Mouse (Mus musculus) spleen, adult 2 months (tissue): ENCODE results near the gene Shisa3. TPM values are rescaled to one million over a fixed set of nuclear protein-coding genes. Genes with fewer than 3 reads are reported as not detected.

Experiments used
- DNase-seq, 2 experiments: peaks; one replicate each; pipeline versions ENCODE4 v3.0.0 to v3.0.0-alpha.2; 2012 to 2021; ENCODE audit warnings: low spot score in 2 of 2, low read depth in 1 of 2
- H3K27ac ChIP-seq: fragments of 200-500 bp; 2 replicates; pipeline ENCODE4 v1.5.1; 2012; ENCODE audit warnings: low read length, inconsistent platforms; ENCODE audit not compliant: insufficient read depth
- H3K27me3 ChIP-seq: fragments of 200-500 bp; 2 replicates; pipeline ENCODE4 v1.6.1; 2012; ENCODE audit warnings: mild to moderate bottlenecking, moderate library complexity, low read length, inconsistent platforms; ENCODE audit not compliant: control insufficient read depth, insufficient read depth
- H3K36me3 ChIP-seq: fragments of 200-500 bp; 2 replicates; pipeline ENCODE4 v1.6.1; 2012; ENCODE audit warnings: mild to moderate bottlenecking, low read length, inconsistent platforms; ENCODE audit not compliant: control insufficient read depth, insufficient read depth
- H3K4me1 ChIP-seq: fragments of 200-500 bp; 2 replicates; pipeline ENCODE4 v1.6.1; 2011; ENCODE audit warnings: inconsistent platforms; ENCODE audit not compliant: control insufficient read depth, insufficient read depth, insufficient read length
- H3K4me3 ChIP-seq: fragments of 200-500 bp; 2 replicates; pipeline ENCODE4 v1.5.1; 2011; ENCODE audit warnings: mild to moderate bottlenecking, inconsistent platforms; ENCODE audit not compliant: insufficient read depth, insufficient read length; ENCODE audit errors: extremely low read depth
- CTCF ChIP-seq: fragments of 200-500 bp; IDR thresholded peaks from 2 replicates; pipeline ENCODE4 v1.5.1; 2011; ENCODE audit warnings: mild to moderate bottlenecking, inconsistent platforms; ENCODE audit not compliant: insufficient read depth, insufficient read length, insufficient replicate concordance; ENCODE audit errors: extremely low read depth
- POLR2A ChIP-seq: fragments of 200-500 bp; IDR thresholded peaks from 2 replicates; pipeline ENCODE4 v1.6.1; 2011; ENCODE audit warnings: low read depth, low read length, inconsistent platforms
- WGBS: fragments of 180-500 bp; shearing (Covaris S2); methylation state at CpG from one replicate; pipeline ENCODE4 v1.1.7; 2018; 5-methylcytosine and 5-hydroxymethylcytosine counted together
- polyA plus RNA-seq: library from polyadenylated mRNA; depleted of rRNA; stranded (reverse); fragments of >200 nt; gene quantifications from 2 replicates; pipeline ENCODE4 v1.2.3, GENCODE M21; 2012

Gene Shisa3
- polyA plus RNA-seq, 1 experiment = 1.1 TPM

DNA sequence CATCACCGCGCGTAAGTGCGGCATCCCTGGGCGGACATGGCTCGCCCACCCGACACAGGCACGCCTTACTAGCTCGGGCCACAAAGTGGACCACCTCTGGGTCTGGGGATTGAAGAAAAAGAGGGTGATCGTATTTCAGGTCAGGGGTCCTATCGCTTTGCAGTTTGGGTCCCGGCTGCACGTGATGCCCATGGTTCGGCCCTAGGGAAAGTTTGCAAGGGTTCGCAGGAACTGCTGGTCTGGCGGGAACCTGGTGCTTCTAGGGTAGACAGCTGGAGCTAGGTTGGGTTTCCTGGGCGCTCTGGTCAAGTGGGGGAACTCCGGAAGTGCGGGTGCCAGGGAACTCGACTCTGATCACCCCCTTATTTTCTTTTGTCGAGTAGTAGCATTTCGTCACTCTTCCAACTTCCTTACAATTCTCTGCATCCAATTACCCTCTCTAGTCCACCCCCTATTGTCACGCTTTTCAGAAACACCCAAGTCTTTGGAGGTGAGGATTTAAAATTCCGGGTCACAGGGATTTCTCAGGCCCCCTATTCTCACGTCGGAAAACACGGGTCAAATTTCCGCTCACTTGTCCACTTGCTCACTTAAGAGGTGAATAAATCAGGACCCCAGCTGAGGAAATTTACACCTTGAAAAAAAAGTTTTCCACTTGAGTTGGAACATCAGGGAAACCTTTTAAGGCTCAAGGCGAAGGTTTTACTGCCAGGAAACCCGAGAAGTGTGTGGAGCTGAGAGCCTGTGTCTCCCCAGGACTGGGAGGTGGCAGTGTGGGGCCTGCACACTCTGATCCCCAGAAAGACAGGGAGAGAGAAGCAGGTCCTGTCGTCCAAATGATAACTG lies 1.2 kb downstream of the Shisa3 start:
- Histone ChIP-seq H3K27me3 (peaks cover 31% of the 10 kb centered on the region), H3K4me1 (peaks cover 13% of the 10 kb centered on the region), H3K4me3 (peak overlapping the region; percentile 57; the same call in 1 of the 2 replicates), H3K36me3 (no peaks in the 10 kb centered on the region), H3K27ac (no peak overlapping the region)
- no peak for DNase-seq
- 24% methylated on average over 31 of the region's 31 CpGs for WGBS
- TF ChIP-seq CTCF (no peak), POLR2A (no peak)

GRCm38 (mm10) chr5:67609520-67609837 lies 1.8 kb downstream of the Shisa3 start:
- Histone ChIP-seq H3K27ac (no peak overlapping the region), H3K4me3 (no peak overlapping the region), H3K36me3 (no peaks in the 10 kb centered on the region), H3K4me1 (peaks cover 13% of the 10 kb centered on the region), H3K27me3 (peaks cover 31% of the 10 kb centered on the region)
- WGBS = 42% methylated on average over 2 of the region's 2 CpGs
- DNase-seq = no peak
- TF ChIP-seq POLR2A (no peak), CTCF (no peak)

GRCm38 (mm10) chr5:67621230-67621629 lies 13.5 kb downstream of the Shisa3 start:
- TF ChIP-seq CTCF (no peak), POLR2A (no peak)
- WGBS = 94% methylated on average over 12 of the region's 12 CpGs

GRCm38 (mm10) chr5:67628180-67628940 lies 20.7 kb downstream of the Shisa3 start:
- no peaks in the 10 kb centered on the region for H3K4me1 ChIP-seq
- no peak overlapping the region for H3K4me3 ChIP-seq
- TF ChIP-seq CTCF (no peak), POLR2A (no peak)
- no peaks in the 10 kb centered on the region for H3K27me3 ChIP-seq
- no peak for DNase-seq
- no peak overlapping the region for H3K27ac ChIP-seq
- WGBS = 92% methylated on average over 9 of the region's 9 CpGs
- peaks cover 19% of the 10 kb centered on the region for H3K36me3 ChIP-seq

More at GRCm38 (mm10) chr5:67621230-67621629, 13.5 kb downstream of the Shisa3 start:
- Histone ChIP-seq H3K27ac (no peak overlapping the region), H3K4me3 (no peak overlapping the region), H3K27me3 (no peaks in the 10 kb centered on the region), H3K36me3 (peaks cover 31% of the 10 kb centered on the region), H3K4me1 (no peaks in the 10 kb centered on the region)
- no peak for DNase-seq

DNA sequence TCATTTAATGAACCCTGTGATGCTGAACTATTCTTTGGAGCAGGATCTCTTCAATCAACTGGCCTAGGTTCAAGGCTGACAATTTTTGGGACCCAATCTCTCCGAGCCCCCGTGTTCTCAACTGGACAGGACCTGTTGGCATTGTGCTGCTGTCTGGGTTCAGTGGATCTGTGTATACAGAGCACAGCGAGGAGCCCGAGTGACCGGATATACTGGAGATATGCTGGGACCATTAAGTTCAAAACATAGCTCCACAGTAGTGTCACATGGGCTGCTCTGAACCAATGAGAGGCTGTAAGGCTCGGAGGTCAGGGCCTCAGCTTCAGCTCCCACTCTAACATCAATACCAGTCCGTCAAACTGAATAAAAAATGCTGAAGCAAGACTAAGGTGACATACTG lies 21.8 kb downstream of the Shisa3 start:
- no peak for TF ChIP-seq CTCF
- no peak for TF ChIP-seq POLR2A
- DNase-seq = no peak
- H3K4me3 ChIP-seq = no peak overlapping the region
- H3K4me1 ChIP-seq = no peaks in the 10 kb centered on the region
- H3K27ac ChIP-seq = no peak overlapping the region
- no peaks in the 10 kb centered on the region for H3K27me3 ChIP-seq
- peaks cover 17% of the 10 kb centered on the region for H3K36me3 ChIP-seq
- WGBS = 96% methylated on average over 7 of the region's 7 CpGs

- no peaks in the 10 kb centered on the region for H3K27me3 ChIP-seq
- peaks cover 19% of the 10 kb centered on the region for H3K36me3 ChIP-seq
- H3K4me1 ChIP-seq = no peaks in the 10 kb centered on the region
- no peak for DNase-seq
- no peak overlapping the region for H3K27ac ChIP-seq
- 90% methylated on average over 6 of the region's 6 CpGs for WGBS
- no peak overlapping the region for H3K4me3 ChIP-seq
- TF ChIP-seq CTCF (no peak), POLR2A (no peak)
Observed at GRCm38 (mm10) chr5:67629861-67630260, 22.2 kb downstream of the Shisa3 start.

GRCm38 (mm10) chr5:67631261-67631660 lies 23.6 kb downstream of the Shisa3 start:
- peaks cover 16% of the 10 kb centered on the region for H3K36me3 ChIP-seq
- WGBS = 95% methylated on average over 12 of the region's 12 CpGs
- no peak overlapping the region for H3K4me3 ChIP-seq
- no peak for TF ChIP-seq POLR2A
- no peak for TF ChIP-seq CTCF
- no peak for DNase-seq
- H3K4me1 ChIP-seq = no peaks in the 10 kb centered on the region
- H3K27ac ChIP-seq = no peak overlapping the region
- no peaks in the 10 kb centered on the region for H3K27me3 ChIP-seq
